Mouse (Mus musculus) liver, adult 2 months (tissue): ENCODE measurements around the gene Upf1.

Experiments used
- CTCF ChIP-seq: fragments of 200-500 bp; IDR thresholded peaks from 2 replicates; pipeline ENCODE4 v1.5.1; 2011; ENCODE audit warnings: low read depth, low read length, control low read depth
- POLR2A ChIP-seq: fragments of 200-500 bp; IDR thresholded peaks from 2 replicates; pipeline ENCODE4 v1.6.1; 2011; ENCODE audit warnings: low read length, control low read depth; ENCODE audit not compliant: insufficient read depth; ENCODE audit errors: extremely low read depth

GRCm38 (mm10) chr8:70347443-70347842, 5.6 kb downstream of the Upf1 start:
- TF ChIP-seq CTCF (no peak), POLR2A (no peak)
